Mouse (Mus musculus) embryonic fibroblast, embryonic 13.5 days (primary cell): ENCODE results near the gene Pde5a.

ENCODE experiments used
- CTCF ChIP-seq: IDR thresholded peaks from 2 replicates; pipeline ENCODE4 v1.5.1; 2011; ENCODE audit warnings: mild to moderate bottlenecking, control low read depth, low read length, moderate library complexity, borderline replicate concordance; ENCODE audit not compliant: insufficient read depth
- POLR2A ChIP-seq: IDR thresholded peaks from 2 replicates; pipeline ENCODE4 v1.6.1; 2011; ENCODE audit warnings: low read depth, mild to moderate bottlenecking, control low read depth, low read length, moderate library complexity

DNA sequence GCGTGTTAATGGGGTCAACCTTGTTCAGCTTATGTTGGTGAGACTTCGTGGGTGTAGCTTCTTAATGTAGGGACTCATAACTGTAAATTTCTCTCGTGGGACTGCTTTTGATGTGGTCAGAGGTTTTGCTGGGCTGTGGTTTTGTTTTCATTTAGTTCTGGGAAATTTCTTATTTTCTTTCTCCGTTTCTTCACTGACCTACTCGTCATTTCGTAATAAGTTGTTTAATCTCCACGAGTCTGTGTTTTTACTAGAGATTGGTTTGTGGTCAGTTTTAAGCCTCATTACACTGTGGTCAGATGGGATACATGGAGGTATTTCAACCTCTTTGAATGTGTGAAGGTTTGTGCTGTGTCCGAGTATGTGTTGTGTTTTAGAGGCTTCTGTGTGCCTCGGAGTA lies 7.2 kb upstream of the Pde5a start:
- TF ChIP-seq CTCF = no peak
- TF ChIP-seq POLR2A = no peak
